Mouse (Mus musculus) testis, postnatal 14 days (tissue): ENCODE measurements around the gene Clnk.

Source experiments
- DNase-seq: peaks from one replicate; pipeline ENCODE4 v3.0.0; 2021; ENCODE audit warnings: low spot score

The Clnk gene

DNA sequence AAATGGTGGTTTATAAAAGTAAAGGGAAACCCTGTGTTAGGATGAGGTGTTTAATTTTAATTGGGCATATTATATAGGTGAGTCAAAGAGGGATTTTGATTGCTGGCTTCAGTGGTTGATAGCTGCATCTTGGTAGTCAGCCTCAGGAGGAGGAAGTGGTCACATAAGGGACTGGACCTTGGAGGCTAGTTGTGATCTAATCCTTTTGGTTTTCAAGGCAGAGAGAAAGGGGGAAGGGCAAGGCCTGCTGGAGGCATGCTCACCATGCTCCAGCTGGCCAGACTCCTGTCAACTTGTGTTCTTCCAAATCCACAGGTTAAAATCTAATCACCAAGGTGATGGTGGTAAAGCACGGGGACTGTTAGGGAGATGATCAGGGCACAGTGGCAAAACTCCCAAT lies 19.0 kb downstream of the Clnk start:
- DNase-seq, result no peak

DNA sequence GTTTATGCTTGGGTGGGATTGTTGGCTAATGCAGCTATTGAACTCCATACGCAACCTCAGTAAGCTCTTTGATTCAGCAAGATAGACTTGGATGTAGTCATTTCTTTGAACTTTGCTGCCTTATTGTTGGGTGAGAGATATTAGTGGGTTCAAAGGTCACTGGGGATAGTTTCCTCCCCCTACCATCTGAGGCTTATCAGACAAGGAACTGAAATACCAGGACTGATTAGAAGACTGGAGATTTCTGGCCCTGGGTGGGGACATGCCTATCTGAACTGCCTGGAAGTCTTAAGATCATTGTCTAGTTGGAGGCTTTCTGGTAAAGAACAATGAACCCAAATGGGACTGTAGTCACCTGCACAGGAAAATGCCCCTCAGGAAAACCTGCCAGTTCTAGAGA lies 26.4 kb downstream of the Clnk start:
- no peak for DNase-seq

DNA sequence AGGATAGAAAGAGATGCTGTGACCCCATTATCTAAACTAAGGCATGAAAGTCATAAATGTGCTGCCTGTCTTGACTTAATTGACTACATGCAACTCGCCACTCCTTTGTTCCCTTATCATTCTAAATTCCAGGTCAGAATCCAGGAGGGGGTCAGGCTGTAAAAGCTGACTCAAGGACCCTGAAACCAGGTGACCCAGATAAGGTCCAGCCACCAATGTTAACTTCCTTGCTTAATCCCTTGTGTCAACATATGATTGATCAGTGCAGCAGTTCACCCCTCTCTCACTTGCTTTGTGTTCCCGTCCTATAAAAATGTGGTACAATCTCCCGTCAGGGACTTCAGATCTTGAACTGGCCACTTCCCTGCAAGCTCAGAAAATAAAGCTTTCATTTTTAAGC lies 31.1 kb downstream of the Clnk start:
- DNase-seq, result no peak

- DNase-seq, result no peak
Observed at GRCm38 (mm10) chr5:38844312-38844711, 32.3 kb downstream of the Clnk start.

- no peak for DNase-seq
Observed at GRCm38 (mm10) chr5:38839981-38840380, 36.6 kb downstream of the Clnk start.

DNA sequence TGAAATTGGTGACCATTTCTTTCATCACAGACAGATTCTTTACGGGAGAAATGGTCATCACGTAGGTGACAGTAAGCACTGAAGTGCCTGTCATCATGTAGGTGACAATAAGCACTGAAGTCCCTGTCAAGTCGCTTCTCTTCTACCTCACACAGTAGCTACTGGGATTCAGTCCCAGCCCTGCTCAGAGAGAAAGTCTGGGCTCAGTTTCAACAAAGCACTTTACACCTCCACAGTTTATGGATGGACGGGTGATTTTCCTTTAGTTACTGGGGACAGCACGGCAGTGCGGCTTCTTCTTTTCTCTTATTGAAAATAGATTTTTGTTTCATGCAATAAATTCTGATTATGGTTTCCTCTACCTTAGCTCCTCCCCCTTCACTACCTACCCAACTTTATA lies 49.3 kb downstream of the Clnk start:
- DNase-seq, result no peak

GRCm38 (mm10) chr5:38826586-38826985 lies 50.0 kb downstream of the Clnk start:
- DNase-seq, result no peak

GRCm38 (mm10) chr5:38824132-38824965 lies 52.3 kb downstream of the Clnk start:
- no peak for DNase-seq

DNA sequence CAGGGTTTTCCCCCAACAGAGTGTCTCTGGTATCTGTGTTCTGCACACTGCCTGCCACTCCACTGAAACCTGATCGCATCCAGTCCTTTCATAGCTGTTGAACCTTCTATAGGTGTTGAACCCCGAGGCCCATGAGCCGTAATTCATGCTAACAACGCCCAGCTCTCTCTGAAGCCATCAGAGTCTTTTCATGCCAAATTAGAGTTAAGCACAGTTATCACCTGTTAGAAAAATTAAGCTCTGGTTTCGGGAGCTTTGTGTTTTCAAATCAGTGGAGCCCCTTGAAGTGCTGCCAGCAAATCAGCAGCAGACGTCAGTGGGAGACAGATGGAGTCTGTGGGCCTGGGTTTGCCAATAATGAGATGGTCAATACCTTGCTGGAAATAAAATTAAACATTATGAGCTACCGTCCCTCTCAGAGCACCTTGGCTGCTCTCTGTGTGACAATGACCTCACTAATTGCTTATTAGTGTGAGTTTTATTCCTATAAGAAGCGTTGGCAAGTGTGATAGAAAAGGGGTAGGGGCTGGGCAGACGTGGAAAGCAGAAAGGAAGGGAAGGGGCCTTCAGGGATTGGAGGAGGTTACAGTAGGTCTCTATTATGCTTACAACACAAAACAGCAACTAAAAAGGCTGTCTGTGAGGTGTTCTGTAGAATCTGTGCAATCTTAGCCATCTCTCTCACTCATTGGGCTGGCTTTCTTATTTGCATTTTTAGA lies 63.1 kb downstream of the Clnk start:
- DNase-seq, result no peak

DNA sequence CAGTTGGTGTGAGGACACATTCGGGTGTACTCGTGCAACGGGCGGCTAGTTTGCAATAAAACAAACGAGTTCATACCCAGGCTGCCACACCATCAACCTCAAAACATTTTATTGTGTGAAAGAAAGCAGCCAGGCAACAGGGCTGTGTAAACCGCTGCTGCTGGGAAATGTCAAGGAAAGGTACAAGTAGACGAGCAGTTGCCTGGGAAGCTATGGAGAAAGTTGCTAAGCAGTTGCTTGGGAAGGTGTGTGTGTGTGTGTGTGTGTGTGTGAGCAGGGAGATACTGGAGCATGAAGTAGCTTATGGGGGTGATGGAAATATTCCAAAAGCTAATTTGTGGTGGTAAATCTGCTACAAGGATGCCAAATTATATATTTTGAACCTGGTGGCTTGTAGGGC lies 63.7 kb downstream of the Clnk start:
- DNase-seq, result no peak

- DNase-seq, result no peak
Observed at GRCm38 (mm10) chr5:38812386-38812785, 64.2 kb downstream of the Clnk start.

GRCm38 (mm10) chr5:38798910-38799309 lies 77.7 kb downstream of the Clnk start:
- no peak for DNase-seq

DNA sequence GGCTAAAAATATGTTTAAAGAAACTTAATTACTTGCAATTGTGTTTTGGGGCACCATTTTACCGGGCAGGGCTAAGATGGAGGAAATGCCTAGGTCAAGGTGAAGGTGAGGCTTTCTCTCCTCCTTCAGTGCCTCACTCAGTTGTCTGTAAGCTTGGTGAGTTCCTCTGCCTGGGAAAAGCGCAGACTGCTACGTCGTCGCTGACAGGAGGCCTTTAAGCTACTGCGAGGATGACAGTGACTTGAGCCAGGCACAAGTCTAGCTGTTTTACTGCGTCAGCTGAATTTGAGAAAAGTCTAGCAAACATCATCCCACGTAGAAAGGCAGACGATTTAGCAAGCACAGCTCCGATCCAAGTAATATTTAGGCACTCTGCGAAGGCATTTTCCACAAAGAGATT lies 81.5 kb downstream of the Clnk start:
- no peak for DNase-seq

DNA sequence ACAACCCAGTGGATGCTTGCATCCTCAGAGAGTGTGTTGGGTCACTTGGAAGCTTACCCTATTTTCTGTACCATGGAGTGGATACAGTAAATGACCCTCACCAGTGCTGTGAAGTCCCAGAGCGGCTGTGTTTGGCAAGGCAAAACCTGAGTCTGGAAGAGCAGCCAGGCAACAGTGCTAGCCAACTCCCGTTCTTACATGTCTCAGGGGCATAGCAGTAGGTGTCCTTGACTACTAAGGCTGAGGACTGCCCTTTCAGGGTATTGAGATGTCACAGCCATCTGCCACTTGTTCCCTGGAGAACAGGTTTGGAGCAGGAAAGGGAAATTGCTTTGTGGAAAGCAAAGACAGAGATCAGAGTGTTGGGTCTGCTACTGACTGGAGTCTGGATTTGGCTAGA lies 85.5 kb downstream of the Clnk start:
- no peak for DNase-seq

GRCm38 (mm10) chr5:38788820-38789219 lies 87.8 kb downstream of the Clnk start:
- DNase-seq, result no peak

- DNase-seq, result no peak
Observed at GRCm38 (mm10) chr5:38787851-38788520, 88.6 kb downstream of the Clnk start.

DNA sequence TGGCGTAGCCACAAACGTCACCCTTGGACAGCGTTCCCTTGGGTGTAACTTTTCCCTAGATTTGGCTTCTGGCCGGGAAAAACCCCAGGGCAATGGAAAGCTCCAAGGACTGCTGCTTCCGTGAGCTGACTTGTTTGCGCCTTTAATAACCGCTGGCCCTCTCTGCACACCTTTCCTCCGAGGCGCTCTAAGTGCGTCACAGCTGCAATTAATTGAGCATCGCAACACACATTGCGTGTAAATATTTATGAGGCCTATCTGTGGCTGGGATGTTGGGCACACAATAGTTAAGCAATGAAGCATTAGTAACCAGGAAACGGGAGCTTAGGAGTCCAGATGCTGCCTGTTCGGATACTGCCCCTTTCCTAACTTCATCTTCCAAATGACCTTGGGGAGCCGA lies 90.5 kb downstream of the Clnk start:
- DNase-seq, result no peak

DNA sequence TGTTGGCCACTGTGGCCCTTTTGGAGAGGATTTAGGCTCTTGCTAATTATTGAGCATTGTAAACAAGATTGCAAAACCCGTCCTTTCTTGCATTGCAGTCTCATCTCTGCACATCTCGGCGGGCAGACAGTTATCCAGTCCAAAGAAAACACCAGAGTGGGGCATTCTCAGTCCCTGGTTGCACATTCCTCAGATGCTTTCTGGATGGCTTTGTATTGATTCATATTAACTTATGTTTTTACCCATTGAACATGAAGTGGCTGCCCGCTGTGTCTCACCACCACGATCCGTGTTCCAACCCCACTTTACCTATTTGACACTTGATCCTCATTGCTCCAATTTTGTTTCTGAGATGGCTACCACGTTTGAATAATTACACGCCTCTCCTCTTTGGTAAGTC lies 90.9 kb downstream of the Clnk start:
- DNase-seq, result no peak

- DNase-seq, result peak; percentile 14
Observed at GRCm38 (mm10) chr5:38781813-38782212, 94.8 kb downstream of the Clnk start.

GRCm38 (mm10) chr5:38780631-38781030 lies 96.0 kb downstream of the Clnk start:
- no peak for DNase-seq

- no peak for DNase-seq
Observed at GRCm38 (mm10) chr5:38780045-38780444, 96.6 kb downstream of the Clnk start.

- no peak for DNase-seq
Observed at GRCm38 (mm10) chr5:38775500-38775899, 101.1 kb downstream of the Clnk start.

DNA sequence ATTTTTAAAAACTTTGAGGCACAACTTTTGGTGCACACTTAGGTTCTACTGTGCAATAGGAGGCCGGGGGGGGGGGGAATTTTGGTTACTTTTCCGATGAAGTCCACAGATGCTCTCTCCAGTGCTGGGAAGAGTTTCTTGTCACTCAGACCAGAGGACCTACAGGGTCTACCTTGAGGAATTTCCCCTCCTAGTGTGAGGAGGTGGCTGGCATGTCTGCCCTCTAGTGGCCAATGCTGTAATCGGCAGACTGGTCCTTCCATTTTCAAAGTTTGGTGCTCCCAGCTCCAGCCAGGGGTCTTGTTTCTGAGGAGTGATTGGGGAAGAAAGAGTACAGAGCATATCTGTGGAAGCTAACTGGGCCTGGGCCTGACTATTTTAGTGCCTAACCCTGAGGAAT lies 121.7 kb downstream of the Clnk start:
- no peak for DNase-seq
